17 mouse cellular contexts compared by ENCODE assay signal in genomic region chr1:78299670-78300225, GRCm38 (mm10). TPM values are rescaled to one million over a fixed set of nuclear protein-coding genes. Genes with fewer than 3 reads are reported as not detected.
"Had no signal": no experiment of that assay in that cellular context is flagged by ENCODE, and none has a peak within 500 bp of the region (broad histone marks: within the 10 kb centered on the region; RNA-seq: fewer than 3 reads in every experiment).

No protein-coding gene starts in this region.

- ATAC-seq: hindbrain, embryonic 16.5 days; intestine, embryonic 15.5 days had no signal

- H3K27ac ChIP-seq: intestine, embryonic 15.5 days; kidney, embryonic 15.5 days; left cerebral cortex, adult 2 months; limb, embryonic 12.5 days; limb, embryonic 15.5 days had no signal

- H3K4me3 ChIP-seq: intestine, embryonic 15.5 days; kidney, embryonic 15.5 days; left cerebral cortex, adult 2 months; limb, embryonic 12.5 days; limb, embryonic 15.5 days had no signal

- DNase-seq: kidney, adult 11 months; kidney, adult 8-10 months; kidney, postnatal 10 days; kidney, postnatal 36 days; layer of hippocampus, postnatal 36 days; left cerebral cortex, postnatal 4 days; midbrain, embryonic 14.5 days; thymus, postnatal 36 days had no signal

- H3K4me1 ChIP-seq: intestine, embryonic 15.5 days; kidney, embryonic 15.5 days; limb, embryonic 12.5 days; limb, embryonic 15.5 days had no signal

- H3K4me2 ChIP-seq: intestine, embryonic 15.5 days; kidney, embryonic 15.5 days; limb, embryonic 12.5 days; limb, embryonic 15.5 days; midbrain, embryonic 11.5 days had no signal

- H3K36me3 ChIP-seq: intestine, embryonic 15.5 days; kidney, embryonic 15.5 days; limb, embryonic 12.5 days; limb, embryonic 15.5 days had no signal

- H3K9me3 ChIP-seq: intestine, embryonic 15.5 days; kidney, embryonic 15.5 days; limb, embryonic 12.5 days; limb, embryonic 15.5 days had no signal

- H3K27me3 ChIP-seq: intestine, embryonic 15.5 days; kidney, embryonic 15.5 days; limb, embryonic 12.5 days; limb, embryonic 15.5 days had no signal

- H3K9ac ChIP-seq: intestine, embryonic 15.5 days; kidney, embryonic 15.5 days; limb, embryonic 12.5 days; limb, embryonic 15.5 days had no signal

RNA-seq across cellular contexts. Expression of gene Sgpp2, which starts 10.4 kb away (rescaled TPM):
- total RNA-seq: megakaryocyte progenitor cell, adult 5-6 weeks; megakaryocyte-erythroid progenitor cell, adult 5-6 weeks had no signal
